Mouse (Mus musculus) cortical plate, adult 2 months (tissue): Measurements from ENCODE around the gene Rfk.

Experiments used
- CTCF ChIP-seq: fragments of 200-500 bp; IDR thresholded peaks from 2 replicates; pipeline ENCODE4 v1.5.1; 2011; ENCODE audit warnings: mild to moderate bottlenecking, control low read depth, low read length; ENCODE audit not compliant: insufficient read depth; ENCODE audit errors: extremely low read depth
- POLR2A ChIP-seq: fragments of 200-500 bp; IDR thresholded peaks from 2 replicates; pipeline ENCODE4 v1.6.1; 2011; ENCODE audit warnings: mild to moderate bottlenecking, low read length, control low read depth; ENCODE audit not compliant: insufficient read depth; ENCODE audit errors: extremely low read depth

DNA sequence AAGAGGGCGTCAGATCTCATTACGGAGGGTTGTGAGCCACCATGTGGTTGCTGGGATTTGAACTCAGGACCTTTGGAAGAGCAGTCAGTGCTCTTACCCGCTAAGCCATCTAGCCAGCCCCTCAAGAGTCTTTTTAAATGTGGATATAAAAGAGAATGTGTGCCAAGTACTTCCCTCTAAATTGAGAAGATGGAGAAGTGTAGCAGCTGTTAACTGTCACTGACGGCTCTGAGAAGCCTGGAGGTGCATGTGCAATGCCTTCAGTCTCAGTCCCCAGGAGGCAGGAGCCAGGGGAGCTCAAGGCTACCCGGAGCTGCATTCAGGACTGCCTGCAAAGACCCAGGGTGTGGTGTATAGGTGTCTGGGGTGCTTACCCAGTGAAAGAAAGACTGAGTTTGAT, 4.1 kb downstream of the Rfk start:
- TF ChIP-seq CTCF (no peak), POLR2A (no peak)
